Mouse (Mus musculus) cerebellum, adult 9-10 months (tissue): Measurements from ENCODE around the gene Csta1.
"Not testable (repeated sequence)": the region's sequence is repeated elsewhere in the genome, so short reads cannot be mapped to it uniquely, and the experiment has no call there.

ENCODE experiments used
- DNase-seq: peaks from one replicate; pipeline ENCODE4 v3.0.0; 2022

Gene Csta1

DNA sequence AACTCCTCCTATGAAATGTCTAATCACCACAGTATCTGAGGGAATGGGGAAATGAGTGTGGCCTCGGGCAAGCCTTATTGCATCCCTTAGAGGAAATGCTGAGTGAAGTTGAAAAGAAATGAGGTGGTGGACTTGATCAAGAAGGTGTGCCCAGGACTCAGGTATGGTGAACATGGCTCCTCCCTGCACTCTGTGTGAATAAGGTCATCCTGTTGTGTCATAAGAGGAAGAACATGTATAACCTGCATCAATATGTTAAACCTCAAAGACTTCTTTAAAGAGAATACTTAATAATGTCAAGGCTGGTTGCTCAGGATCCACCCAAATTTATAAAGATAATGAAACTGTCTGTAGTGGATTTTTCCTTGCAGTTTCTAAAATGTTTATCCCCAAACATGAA, at the start of gene Csta1:
Gene Csta1 (minus strand): TSS at position 101 of the 400 bp plus-strand sequence.
- no peak for DNase-seq

DNA sequence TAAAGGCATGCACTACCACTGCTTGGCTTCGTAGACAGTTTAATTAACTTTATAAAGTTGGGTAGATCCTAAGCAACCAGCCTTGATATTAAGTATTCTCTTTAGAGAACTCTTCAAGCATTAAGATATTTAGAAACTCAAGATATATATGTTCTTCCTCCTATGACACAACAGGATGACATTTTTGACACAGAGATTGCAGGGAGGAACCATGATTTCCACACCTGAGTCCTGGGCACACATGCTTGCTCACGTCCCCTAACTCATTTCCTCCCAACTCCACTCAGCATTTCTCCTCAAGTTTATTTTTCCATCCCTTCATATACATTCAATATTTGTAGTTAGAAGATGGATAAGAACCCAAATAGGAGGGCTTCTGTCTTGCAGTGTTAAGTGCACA, 48.9 kb upstream of the Csta1 start:
- no peak for DNase-seq

DNA sequence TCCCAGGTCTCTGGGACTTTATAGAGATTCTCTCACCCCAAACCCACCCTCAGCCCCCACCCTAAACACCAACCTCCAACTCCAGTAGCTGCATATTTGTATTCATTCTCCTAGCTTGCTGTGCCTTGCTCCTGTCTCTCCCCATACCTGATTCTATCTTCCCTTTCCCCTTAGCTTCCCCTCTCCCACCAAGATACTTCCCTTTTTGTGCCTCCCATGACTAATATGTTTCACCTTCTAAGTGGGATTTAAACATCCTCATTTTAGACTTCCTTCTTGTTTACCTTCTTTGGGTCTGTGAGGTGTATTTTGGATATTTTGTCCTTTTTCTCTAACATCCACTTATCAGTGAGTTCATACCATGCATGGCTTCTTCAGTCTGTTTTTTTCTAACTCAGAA, 45.1 kb upstream of the Csta1 start:
- DNase-seq: no peak

GRCm38 (mm10) chr16:36167841-36168240, 36.8 kb upstream of the Csta1 start:
- DNase-seq: not testable (repeated sequence)

DNA sequence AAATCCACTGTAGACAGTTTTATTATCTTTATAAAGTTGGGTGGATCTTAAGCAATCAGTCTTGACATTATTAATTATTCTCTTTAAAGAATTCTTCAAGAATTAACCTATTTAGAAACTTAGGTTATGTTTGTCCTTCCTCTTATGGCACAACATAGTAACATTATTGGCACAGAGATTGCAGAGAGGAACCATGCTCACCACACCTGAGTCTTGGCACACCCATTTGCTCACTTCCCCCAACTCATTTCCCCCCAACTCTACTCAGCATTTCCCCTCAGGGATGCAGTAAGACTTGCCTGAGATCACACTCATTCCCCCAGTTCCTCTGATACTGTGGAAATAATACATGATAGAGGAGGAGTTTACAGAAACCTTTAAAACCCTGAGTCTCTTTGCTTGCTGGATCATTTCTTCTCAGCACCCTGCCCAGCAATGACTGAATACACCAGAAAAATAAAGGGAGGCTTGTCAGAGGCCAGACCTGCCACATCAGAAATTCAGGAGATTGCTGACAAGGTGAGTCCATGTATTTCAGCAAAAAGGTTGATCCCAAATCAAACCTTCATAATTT, 25.4 kb upstream of the Csta1 start, which contains the start of gene Stfa2l1:
Gene Stfa2l1 (plus strand): TSS at position 410 of the 574 bp plus-strand sequence.
- DNase-seq: no peak

DNA sequence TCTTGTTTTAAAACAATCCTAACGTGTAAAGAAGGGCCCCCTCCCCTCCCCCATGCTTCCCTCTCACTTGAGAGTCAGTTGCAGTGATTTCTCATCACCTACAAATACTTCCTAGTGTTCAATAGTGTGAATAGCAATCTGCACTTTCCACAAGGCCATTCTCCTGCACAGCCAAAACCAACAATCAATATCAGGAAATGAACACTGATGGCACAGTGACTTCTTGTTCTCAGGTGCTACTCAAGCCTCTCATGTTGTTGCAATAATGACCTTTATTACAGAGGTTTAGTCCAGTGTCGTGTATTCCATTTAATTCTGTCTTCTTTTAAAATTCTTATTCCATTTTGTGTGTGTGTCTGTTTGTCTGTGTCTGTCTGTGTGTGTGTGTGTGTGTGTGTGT, 7.2 kb upstream of the Csta1 start:
- no peak for DNase-seq

GRCm38 (mm10) chr16:36128092-36128491, 2.9 kb downstream of the Csta1 start:
- no peak for DNase-seq

DNA sequence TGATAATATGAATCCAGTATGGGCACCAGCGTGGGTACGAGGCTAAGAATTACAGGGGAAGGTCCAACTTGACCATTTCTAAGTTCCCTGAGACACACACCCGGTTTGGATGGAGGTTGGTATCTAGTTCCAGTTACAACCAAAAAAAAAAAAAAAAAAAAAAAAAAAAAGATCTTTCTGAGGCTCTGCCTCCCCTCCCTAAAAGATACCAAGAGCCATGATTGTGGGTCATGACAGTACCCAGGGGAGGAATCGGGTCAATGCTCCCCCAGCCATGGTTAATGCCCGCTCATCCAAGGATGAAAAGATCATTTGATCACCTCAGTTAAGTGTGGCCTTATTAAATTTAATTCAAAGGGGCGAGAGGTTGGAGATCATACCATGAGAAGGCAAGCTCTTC, 15.3 kb downstream of the Csta1 start:
- not testable (repeated sequence) for DNase-seq

- DNase-seq: peak; percentile 54
Observed at GRCm38 (mm10) chr16:36111486-36111885, 19.6 kb downstream of the Csta1 start.

DNA sequence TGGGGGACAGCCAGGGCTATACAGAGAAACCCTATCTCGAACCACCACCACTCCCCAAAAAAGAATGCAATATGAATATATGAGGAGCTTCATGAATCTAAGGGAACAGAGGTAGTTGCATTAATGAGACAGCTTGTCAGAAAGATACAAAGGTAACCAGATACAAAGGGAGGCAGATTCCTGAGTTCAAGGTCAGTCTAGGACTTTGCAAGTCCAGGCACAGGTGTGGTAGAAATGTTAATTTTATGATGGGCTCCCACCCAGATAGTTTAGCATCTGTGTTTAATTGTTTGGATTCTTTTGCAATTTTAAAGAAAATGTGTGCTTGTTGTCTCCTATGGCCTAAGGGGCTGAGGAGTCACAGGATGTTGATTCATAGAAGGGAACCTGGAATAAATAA, 28.8 kb downstream of the Csta1 start:
- no peak for DNase-seq

DNA sequence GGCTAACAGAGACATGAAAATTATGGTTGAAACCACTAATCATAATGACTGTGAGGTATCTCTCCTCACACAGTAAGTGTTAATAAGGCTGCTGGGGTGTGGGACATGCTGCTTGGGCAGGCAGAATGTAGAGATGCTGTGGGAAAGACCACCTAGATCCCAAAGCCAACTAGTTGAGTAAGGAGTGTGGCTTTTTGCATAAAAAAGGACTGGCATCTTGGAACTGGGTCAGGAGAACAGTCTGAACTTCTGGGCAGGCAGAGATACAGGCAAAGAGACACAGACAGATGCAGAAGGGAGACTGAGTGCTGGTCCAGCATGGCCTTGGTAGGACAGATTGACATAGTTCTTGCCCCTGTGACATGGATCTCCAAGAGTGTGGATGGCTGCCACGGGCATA, 29.5 kb downstream of the Csta1 start:
- DNase-seq: no peak

- not testable (repeated sequence) for DNase-seq
Observed at GRCm38 (mm10) chr16:36097813-36098499, 33.1 kb downstream of the Csta1 start.

DNA sequence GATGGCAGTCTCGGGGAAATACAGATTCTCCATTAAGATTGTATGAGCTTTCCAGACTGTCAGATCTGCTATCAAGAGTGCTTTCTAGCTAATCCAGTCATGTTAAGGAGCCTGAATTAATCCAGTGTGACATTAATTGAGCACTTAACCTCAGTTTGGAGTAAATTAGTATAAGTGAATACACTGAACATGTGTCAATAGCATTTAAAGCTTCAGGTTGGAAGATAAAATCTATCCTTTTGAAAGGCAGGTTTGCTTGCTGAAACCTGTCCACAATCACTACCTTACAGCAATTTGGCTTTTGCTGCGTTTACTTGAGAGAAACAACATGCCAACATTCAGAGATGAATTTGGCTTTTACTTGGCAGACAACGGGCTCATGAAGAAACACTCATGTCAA, 37.0 kb downstream of the Csta1 start:
- DNase-seq: no peak

GRCm38 (mm10) chr16:36090785-36091509, 40.1 kb downstream of the Csta1 start:
- DNase-seq: no peak

DNA sequence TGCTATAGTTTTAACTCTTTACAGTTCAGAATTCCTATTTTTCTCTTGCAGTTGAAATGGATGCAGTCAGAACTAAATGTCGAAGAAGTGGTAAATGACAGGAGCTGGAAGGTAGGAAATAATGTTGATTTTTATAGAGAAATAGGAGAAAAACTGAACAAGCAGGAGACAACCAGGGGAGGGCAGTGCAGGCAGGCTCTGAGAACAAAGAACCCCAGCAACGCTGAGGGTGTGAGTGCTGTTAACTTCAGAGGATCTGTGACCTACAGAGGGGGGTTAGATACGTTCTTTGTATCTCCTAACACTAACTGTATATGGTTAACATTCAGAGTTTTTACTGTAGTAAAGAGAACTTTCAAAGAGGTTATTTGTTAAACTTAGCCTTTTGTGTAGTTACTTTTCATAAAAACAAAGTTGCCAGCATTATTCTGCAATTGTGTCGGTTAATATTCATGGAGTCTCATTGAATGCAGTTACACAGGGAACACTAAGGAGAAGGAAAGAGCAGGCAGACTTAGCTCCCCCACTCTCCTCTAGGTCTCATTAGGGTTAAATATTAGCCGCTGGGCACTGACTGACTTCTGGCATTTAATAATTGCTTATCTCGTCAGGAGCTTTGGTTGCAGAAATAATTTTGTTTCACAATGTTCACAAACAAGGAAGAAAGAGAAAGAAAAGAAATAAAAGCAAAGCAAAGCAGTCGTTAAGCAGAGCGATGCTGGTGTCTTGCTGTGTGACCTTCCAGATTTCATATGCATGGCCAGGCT, 41.0 kb downstream of the Csta1 start:
- DNase-seq: no peak

DNA sequence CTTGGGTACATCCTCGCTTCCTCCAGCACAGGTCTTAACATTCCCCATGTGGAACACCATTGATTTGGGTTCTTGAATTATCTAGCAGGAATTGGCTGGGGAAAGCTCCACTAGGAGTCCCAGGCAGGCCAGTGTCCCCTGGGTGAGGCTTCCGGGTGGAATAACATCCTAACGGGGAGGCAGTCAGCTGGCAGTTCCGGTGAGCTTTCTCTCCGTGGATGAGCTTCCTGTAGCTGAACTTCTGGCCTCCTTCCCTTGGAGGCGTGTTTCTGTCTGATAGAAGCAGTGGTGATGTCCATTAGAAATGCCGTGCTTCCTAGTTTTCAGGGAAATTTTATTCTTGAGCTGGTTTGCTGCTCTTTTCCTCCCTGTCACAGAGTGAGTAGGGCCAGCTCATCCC, 42.0 kb downstream of the Csta1 start:
- no peak for DNase-seq

GRCm38 (mm10) chr16:36087846-36088245, 43.2 kb downstream of the Csta1 start:
- DNase-seq: no peak

DNA sequence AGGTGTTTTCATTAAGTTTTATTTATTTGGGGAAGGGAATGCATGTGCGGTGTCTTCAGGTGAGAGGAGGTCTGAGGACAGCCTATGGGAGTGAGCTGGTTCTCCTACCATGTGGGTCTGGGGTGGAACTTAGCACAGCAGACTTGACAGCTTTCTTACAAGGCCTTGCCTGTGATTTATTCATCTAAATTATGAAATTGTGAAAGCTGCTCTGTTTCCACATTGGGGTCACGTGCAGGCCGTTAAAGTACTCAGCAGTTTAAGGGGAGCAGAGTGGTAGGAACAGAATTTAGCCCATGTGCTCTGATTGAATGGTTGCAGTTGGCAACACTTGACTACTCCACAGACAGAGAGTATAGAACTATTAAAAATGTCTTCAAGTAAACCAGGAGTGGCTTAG, 51.1 kb downstream of the Csta1 start:
- no peak for DNase-seq

- DNase-seq: no peak
Observed at GRCm38 (mm10) chr16:36074772-36075171, 56.3 kb downstream of the Csta1 start.

DNA sequence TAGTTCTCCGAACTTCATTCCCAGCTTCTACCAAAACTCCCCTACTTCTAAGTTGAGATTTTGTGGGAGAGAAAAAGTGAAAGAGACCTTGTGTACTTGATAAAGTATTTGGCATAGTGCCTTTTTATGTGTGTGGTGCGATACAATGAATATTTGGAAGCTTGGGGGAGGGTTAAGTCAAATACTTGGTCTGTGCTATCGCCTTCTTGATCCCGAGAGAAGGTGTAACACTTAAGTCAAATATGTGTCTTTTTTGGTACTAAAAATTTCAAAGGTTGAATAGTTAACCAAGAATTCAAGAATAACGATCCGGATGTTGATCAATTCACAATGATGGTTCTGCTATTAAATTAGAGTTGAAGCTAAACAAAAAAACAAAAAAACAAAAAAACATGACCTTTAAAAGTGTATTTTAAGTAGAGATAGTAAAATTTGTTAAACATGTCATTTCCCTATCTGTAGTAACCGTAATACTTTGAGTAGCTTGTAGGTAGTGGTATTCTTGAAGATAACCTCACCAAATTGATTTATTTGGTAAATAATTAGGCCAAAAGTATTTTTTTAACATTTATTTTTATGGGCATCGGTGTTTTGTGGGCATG, 58.5 kb downstream of the Csta1 start:
- DNase-seq: no peak

GRCm38 (mm10) chr16:36071450-36072379, 59.3 kb downstream of the Csta1 start, which contains the start of the genes Fam162a and Ccdc58:
Gene Fam162a (minus strand): TSS chr16:36071594.
Gene Ccdc58 (plus strand): TSS chr16:36071685.
- peak; percentile 93 for DNase-seq

- DNase-seq: no peak
Observed at GRCm38 (mm10) chr16:36071071-36071449, 60.0 kb downstream of the Csta1 start.
